Mouse (Mus musculus): Measurements from ENCODE around the gene Scamp3. TPM values are rescaled to one million over a fixed set of nuclear protein-coding genes. Genes with fewer than 3 reads are reported as not detected.

The Scamp3 gene
- polyA plus RNA-seq, 1 experiment from 2014 or later: 116 TPM

DNA sequence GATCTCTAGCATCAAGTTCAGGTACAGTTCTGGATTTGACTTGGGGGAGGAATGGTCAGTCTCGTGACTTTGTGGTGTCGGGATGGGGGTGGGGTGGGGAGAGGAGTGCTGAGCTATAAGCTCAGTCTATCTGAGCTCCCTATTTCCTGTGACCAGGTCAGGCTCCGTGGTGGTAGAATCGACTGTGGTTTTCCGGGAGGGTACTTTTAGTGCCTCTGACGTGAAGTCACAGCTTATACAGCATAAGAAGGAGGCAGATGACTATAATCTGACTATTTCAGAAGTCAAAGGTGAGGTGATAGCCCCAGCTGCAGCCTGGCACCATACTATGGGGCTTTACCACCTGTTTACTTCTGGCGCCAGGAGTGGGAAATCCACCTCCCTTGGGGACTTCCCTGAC lies 54.1 kb downstream of the Scamp3 start:
- no peak overlapping the region for H3K9ac ChIP-seq (replicated peaks)
- WGBS: 83% methylated on average over 7 of the region's 7 CpGs
- no peak for ATAC-seq (replicated peaks)
- no peak overlapping the region for H3K27ac ChIP-seq (replicated peaks)
- H3K27me3 ChIP-seq: no peaks in the 10 kb centered on the region
- no peak overlapping the region for H3K4me2 ChIP-seq (replicated peaks)
- H3K36me3 ChIP-seq: peaks cover 35% of the 10 kb centered on the region
- H3K4me3 ChIP-seq: no peak overlapping the region
- no peaks in the 10 kb centered on the region for H3K9me3 ChIP-seq
- H3K4me1 ChIP-seq: peaks cover 25% of the 10 kb centered on the region

DNA sequence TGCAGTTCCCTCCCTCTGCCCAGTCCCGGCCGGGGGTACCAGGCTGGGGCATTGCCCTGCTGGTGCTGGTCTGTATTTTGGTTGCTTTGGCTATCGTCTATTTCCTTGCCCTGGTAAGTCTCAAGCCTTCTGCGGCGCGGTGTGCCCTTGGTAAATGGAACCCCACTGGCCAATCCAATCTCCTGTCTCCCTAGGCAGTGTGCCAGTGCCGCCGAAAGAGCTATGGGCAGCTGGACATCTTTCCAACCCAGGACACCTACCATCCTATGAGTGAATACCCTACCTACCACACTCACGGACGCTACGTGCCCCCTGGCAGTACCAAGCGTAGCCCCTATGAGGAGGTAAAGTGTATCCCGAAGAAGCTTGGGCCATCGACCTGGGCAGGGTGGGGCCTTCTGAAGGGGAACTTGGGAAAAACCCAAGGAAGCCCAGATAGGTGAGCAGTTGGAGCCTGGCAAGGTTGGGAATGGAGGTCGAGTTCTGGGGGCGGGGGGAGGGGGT lies 54.6 kb downstream of the Scamp3 start:
- no peak for ATAC-seq (replicated peaks)
- no peak overlapping the region for H3K4me2 ChIP-seq (replicated peaks)
- peaks cover 40% of the 10 kb centered on the region for H3K36me3 ChIP-seq
- H3K9ac ChIP-seq (replicated peaks): no peak overlapping the region
- no peak overlapping the region for H3K27ac ChIP-seq (replicated peaks)
- H3K27me3 ChIP-seq: no peaks in the 10 kb centered on the region
- no peaks in the 10 kb centered on the region for H3K9me3 ChIP-seq
- no peak overlapping the region for H3K4me3 ChIP-seq
- peaks cover 20% of the 10 kb centered on the region for H3K4me1 ChIP-seq
- WGBS: 77% methylated on average over 16 of the region's 16 CpGs

MicroRNA genes within 50 kb of the gene (microRNA counts, 519-probe panel; counts per million panel counts)
- 2,689 counts per million, percentile 62 among the panel's probes with 10 or more counts for microRNA mmu-miR-92b

Small RNA genes within 50 kb of the gene (microRNA-seq; reads per million reads assigned to microRNA genes)
- 6,393 reads per million, percentile 93 among the genes with 10 or more reads in this experiment for gene Mir92b

Other genes starting within 250 kb of the Scamp3 start
- 23.5 and 23.7 TPM in 2 replicates for gene Ash1l, start 226.9 kb upstream of the Scamp3 start, polyA plus RNA-seq (2015; fragmentation: Nextera tagmentation; extraction: Ambion mirVana)
- 163 and 167 TPM in 2 replicates for gene Dap3, start 226.3 kb upstream of the Scamp3 start, polyA plus RNA-seq (2015; fragmentation: Nextera tagmentation; extraction: Ambion mirVana)
- gene Rusc1, start 84.2 kb upstream of the Scamp3 start, polyA plus RNA-seq (2015; fragmentation: Nextera tagmentation; extraction: Ambion mirVana): 74.8 and 76.2 TPM in 2 replicates
- not detected in 2 replicates for gene Gm43738, start 76.4 kb upstream of the Scamp3 start, polyA plus RNA-seq (2015; fragmentation: Nextera tagmentation; extraction: Ambion mirVana)
- 364 and 375 TPM in 2 replicates for gene Fdps, start 75.5 kb upstream of the Scamp3 start, polyA plus RNA-seq (2015; fragmentation: Nextera tagmentation; extraction: Ambion mirVana)
- gene Pklr, start 41.3 kb upstream of the Scamp3 start, polyA plus RNA-seq (2015; fragmentation: Nextera tagmentation; extraction: Ambion mirVana): 0.06 and 0.10 TPM in 2 replicates
- 30.1 and 34.3 TPM in 2 replicates for gene Hcn3, start 17.3 kb upstream of the Scamp3 start, polyA plus RNA-seq (2015; fragmentation: Nextera tagmentation; extraction: Ambion mirVana)
- gene Clk2, start 12.7 kb upstream of the Scamp3 start, polyA plus RNA-seq (2015; fragmentation: Nextera tagmentation; extraction: Ambion mirVana): 26.5 and 26.9 TPM in 2 replicates
- gene Fam189b, start 5.7 kb downstream of the Scamp3 start, polyA plus RNA-seq (2015; fragmentation: Nextera tagmentation; extraction: Ambion mirVana): 22.3 and 24.6 TPM in 2 replicates
- 39.2 and 42.7 TPM in 2 replicates for gene Gba, start 25.5 kb downstream of the Scamp3 start, polyA plus RNA-seq (2015; fragmentation: Nextera tagmentation; extraction: Ambion mirVana)
- 67.0 and 68.3 TPM in 2 replicates for gene Thbs3, start 37.7 kb downstream of the Scamp3 start, polyA plus RNA-seq (2015; fragmentation: Nextera tagmentation; extraction: Ambion mirVana)
- gene Mtx1, start 49.6 kb downstream of the Scamp3 start, polyA plus RNA-seq (2015; fragmentation: Nextera tagmentation; extraction: Ambion mirVana): 172 and 175 TPM in 2 replicates
- gene Muc1, start 51.6 kb downstream of the Scamp3 start, polyA plus RNA-seq (2015; fragmentation: Nextera tagmentation; extraction: Ambion mirVana): 1.1 and 1.8 TPM in 2 replicates
- 192 and 205 TPM in 2 replicates for gene Krtcap2, start 68.5 kb downstream of the Scamp3 start, polyA plus RNA-seq (2015; fragmentation: Nextera tagmentation; extraction: Ambion mirVana)
- gene Trim46, start 68.8 kb downstream of the Scamp3 start, polyA plus RNA-seq (2015; fragmentation: Nextera tagmentation; extraction: Ambion mirVana): 57.7 and 58.7 TPM in 2 replicates
- 76.5 and 89.6 TPM in 2 replicates for gene Dpm3, start 81.9 kb downstream of the Scamp3 start, polyA plus RNA-seq (2015; fragmentation: Nextera tagmentation; extraction: Ambion mirVana)
- 35.4 and 40.6 TPM in 2 replicates for gene Slc50a1, start 93.1 kb downstream of the Scamp3 start, polyA plus RNA-seq (2015; fragmentation: Nextera tagmentation; extraction: Ambion mirVana)
- gene Efna1, start 103.7 kb downstream of the Scamp3 start, polyA plus RNA-seq (2015; fragmentation: Nextera tagmentation; extraction: Ambion mirVana): 9.2 and 9.9 TPM in 2 replicates
- 41.0 and 42.5 TPM in 2 replicates for gene Efna3, start 145.5 kb downstream of the Scamp3 start, polyA plus RNA-seq (2015; fragmentation: Nextera tagmentation; extraction: Ambion mirVana)
- gene Efna4, start 160.6 kb downstream of the Scamp3 start, polyA plus RNA-seq (2015; fragmentation: Nextera tagmentation; extraction: Ambion mirVana): 14.4 and 15.7 TPM in 2 replicates
- 32.9 and 34.0 TPM in 2 replicates for gene Adam15, start 172.5 kb downstream of the Scamp3 start, polyA plus RNA-seq (2015; fragmentation: Nextera tagmentation; extraction: Ambion mirVana)
- gene Dcst2, start 184.5 kb downstream of the Scamp3 start, polyA plus RNA-seq (2015; fragmentation: Nextera tagmentation; extraction: Ambion mirVana): 0.11 and 0.13 TPM in 2 replicates
- gene Dcst1, start 187.8 kb downstream of the Scamp3 start, polyA plus RNA-seq (2015; fragmentation: Nextera tagmentation; extraction: Ambion mirVana): 0.51 and 0.89 TPM in 2 replicates
- gene Zbtb7b, start 217.3 kb downstream of the Scamp3 start, polyA plus RNA-seq (2015; fragmentation: Nextera tagmentation; extraction: Ambion mirVana): 0.37 and 0.52 TPM in 2 replicates
- 0.64 and 0.82 TPM in 2 replicates for gene Lenep, start 225.3 kb downstream of the Scamp3 start, polyA plus RNA-seq (2015; fragmentation: Nextera tagmentation; extraction: Ambion mirVana)
- 42.0 and 42.3 TPM in 2 replicates for gene Flad1, start 234.4 kb downstream of the Scamp3 start, polyA plus RNA-seq (2015; fragmentation: Nextera tagmentation; extraction: Ambion mirVana)
- 165 and 196 TPM in 2 replicates for gene Cks1b, start 240.9 kb downstream of the Scamp3 start, polyA plus RNA-seq (2015; fragmentation: Nextera tagmentation; extraction: Ambion mirVana)
- gene Shc1, start 241.0 kb downstream of the Scamp3 start, polyA plus RNA-seq (2015; fragmentation: Nextera tagmentation; extraction: Ambion mirVana): 14.3 and 15.8 TPM in 2 replicates

All from forebrain, embryonic 15.5 days (tissue).